Mouse (Mus musculus): ENCODE results near the gene Gm7298. TPM values are rescaled to one million over a fixed set of nuclear protein-coding genes. Genes with fewer than 3 reads are reported as not detected.
"Not testable (repeated sequence)": the region's sequence is repeated elsewhere in the genome, so short reads cannot be mapped to it uniquely, and the experiment has no call there.

The Gm7298 gene
- 0.09 TPM in 1 of 2 replicates, not detected in the other for total RNA-seq (2014; rRNA removed)
- not detected in 2 replicates for polyA plus RNA-seq (2015; fragmentation: Nextera tagmentation; extraction: Ambion mirVana)

DNA sequence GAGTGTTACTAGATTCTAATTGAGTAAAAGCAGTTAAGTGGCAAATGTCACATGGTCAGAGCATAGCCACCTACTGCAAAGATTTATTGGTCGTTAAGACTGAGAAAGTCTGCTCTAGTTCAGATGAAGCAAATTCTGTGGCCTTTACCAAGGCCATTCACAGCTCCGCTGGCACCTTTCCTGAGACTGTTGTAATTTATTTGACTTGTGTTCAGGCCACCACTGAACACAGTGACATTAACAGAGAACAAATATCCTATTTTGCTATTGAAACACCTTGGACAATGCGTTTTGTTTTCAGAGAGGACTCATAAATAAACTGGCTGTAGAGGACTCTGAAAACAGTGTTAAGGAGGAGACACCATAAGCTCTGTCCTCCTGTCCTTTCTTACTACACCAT lies at the start of gene Gm7298:
Gm7298 (plus strand) TSS at position 301 of the 400 bp plus-strand sequence.
- ATAC-seq (ENCODE audit: low FRiP score): no peak
- 82% methylated on average over 3 of the region's 3 CpGs for WGBS
- no peak for TF ChIP-seq CTCF (IDR thresholded peaks at IDR 0.05)
- Histone ChIP-seq H3K9ac (replicated peaks; ENCODE audit: low read length, poor library complexity, severe bottlenecking) (no peak within 1 kb of the TSS), H3K27ac (ENCODE audit: low read depth, low read length) (no peak within 1 kb of the TSS), H3K9me3 (ENCODE audit: low read length) (no peaks in the 10 kb centered on the region), H3K36me3 (ENCODE audit: insufficient read depth, low read length) (no peaks in the 10 kb centered on the region), H3K4me1 (ENCODE audit: insufficient read depth, low read length) (no peaks in the 10 kb centered on the region), H3K27me3 (ENCODE audit: insufficient read depth, low read length) (no peaks in the 10 kb centered on the region), H3K4me2 (ENCODE audit: low read depth, low read length, poor library complexity, severe bottlenecking) (no peak within 1 kb of the TSS), H3K4me3 (ENCODE audit: low read depth, low read length) (no peak within 1 kb of the TSS)
- DNase-seq (ENCODE audit: low spot score): no peak

DNA sequence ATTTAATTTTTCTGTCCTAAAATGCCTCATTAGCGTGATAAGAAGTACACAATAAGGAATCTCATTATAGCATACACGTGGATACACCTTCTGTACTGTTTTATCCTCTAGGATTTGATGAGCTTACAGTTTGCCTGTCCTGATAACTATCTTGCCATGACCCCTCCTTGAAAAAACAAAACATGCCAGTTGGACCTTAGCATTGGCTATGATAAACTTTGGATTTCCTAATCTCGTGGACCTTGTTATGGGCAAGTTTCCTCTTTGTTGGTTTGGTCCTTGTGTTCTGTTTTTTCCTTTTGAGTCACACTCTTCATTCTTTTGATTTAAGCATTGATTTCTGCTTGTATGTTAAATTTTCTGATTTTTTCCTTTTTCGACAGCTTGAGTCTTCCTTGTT lies 95.3 kb downstream of the Gm7298 start:
- Histone ChIP-seq H3K27me3 (ENCODE audit: insufficient read depth, low read length) (no peaks in the 10 kb centered on the region), H3K9me3 (ENCODE audit: low read length) (no peaks in the 10 kb centered on the region), H3K4me3 (ENCODE audit: low read depth, low read length) (no peak overlapping the region), H3K9ac (replicated peaks; ENCODE audit: low read length, poor library complexity, severe bottlenecking) (no peak overlapping the region), H3K27ac (ENCODE audit: low read depth, low read length) (no peak overlapping the region), H3K4me2 (ENCODE audit: low read depth, low read length, poor library complexity, severe bottlenecking) (no peak overlapping the region), H3K4me1 (ENCODE audit: insufficient read depth, low read length) (no peaks in the 10 kb centered on the region), H3K36me3 (ENCODE audit: insufficient read depth, low read length) (no peaks in the 10 kb centered on the region)
- ATAC-seq (ENCODE audit: low FRiP score) (no peak), DNase-seq (ENCODE audit: low spot score) (no peak)
- no peak for TF ChIP-seq CTCF (IDR thresholded peaks at IDR 0.05)
- 77% methylated on average over 4 of the region's 4 CpGs for WGBS

GRCm38 (mm10) chr6:121836361-121836760 lies 103.6 kb downstream of the Gm7298 start:
- 84% methylated on average over 1 of the region's 1 CpGs for WGBS

DNA sequence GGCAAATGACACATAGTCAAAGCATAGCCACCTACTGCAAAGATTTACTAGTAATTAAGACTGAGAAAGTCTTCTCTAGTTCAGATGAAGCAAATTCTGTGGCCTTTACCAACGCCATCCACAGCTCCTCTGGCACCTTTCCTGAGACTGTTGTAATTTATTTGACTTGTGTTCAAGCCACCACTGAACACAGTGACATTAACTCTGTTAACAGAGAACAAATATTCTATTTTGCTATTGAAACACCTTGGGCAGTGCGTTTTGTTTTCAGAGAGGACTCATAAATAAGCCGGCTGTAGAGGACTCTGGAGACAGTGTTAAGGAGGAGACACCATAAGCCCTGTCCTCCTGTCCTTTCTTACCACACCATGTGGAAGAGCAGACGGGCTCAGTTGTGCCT lies 105.5 kb downstream of the Gm7298 start, which contains the start of gene Mug1:
Mug1 (plus strand) TSS at position 271 of the 400 bp plus-strand sequence.
- H3K36me3 ChIP-seq (ENCODE audit: insufficient read depth, low read length); H3K9me3 ChIP-seq (ENCODE audit: low read length); H3K27ac ChIP-seq (ENCODE audit: low read depth, low read length); H3K9ac ChIP-seq (replicated peaks; ENCODE audit: low read length, poor library complexity, severe bottlenecking); H3K4me2 ChIP-seq (ENCODE audit: low read depth, low read length, poor library complexity, severe bottlenecking); H3K27me3 ChIP-seq (ENCODE audit: insufficient read depth, low read length); ATAC-seq (ENCODE audit: low FRiP score); H3K4me3 ChIP-seq (ENCODE audit: low read depth, low read length); DNase-seq (ENCODE audit: low spot score); H3K4me1 ChIP-seq (ENCODE audit: insufficient read depth, low read length): not testable (repeated sequence)
- 78% methylated on average over 4 of the region's 4 CpGs for WGBS

More at GRCm38 (mm10) chr6:121836361-121836760, 103.6 kb downstream of the Gm7298 start:
- no peak for ATAC-seq (ENCODE audit: low FRiP score)
- Histone ChIP-seq H3K27me3 (ENCODE audit: insufficient read depth, low read length) (no peaks in the 10 kb centered on the region), H3K4me2 (ENCODE audit: low read depth, low read length, poor library complexity, severe bottlenecking) (no peak overlapping the region), H3K36me3 (ENCODE audit: insufficient read depth, low read length) (no peaks in the 10 kb centered on the region), H3K9me3 (ENCODE audit: low read length) (no peaks in the 10 kb centered on the region), H3K4me1 (ENCODE audit: insufficient read depth, low read length) (no peaks in the 10 kb centered on the region), H3K9ac (replicated peaks; ENCODE audit: low read length, poor library complexity, severe bottlenecking) (no peak overlapping the region), H3K4me3 (ENCODE audit: low read depth, low read length) (no peak overlapping the region), H3K27ac (ENCODE audit: low read depth, low read length) (no peak overlapping the region)
- no peak for DNase-seq (ENCODE audit: low spot score)
- TF ChIP-seq CTCF (IDR thresholded peaks at IDR 0.05): no peak

Other genes with a start within 250 kb of the Gm7298 start
- 19.0 and 25.0 TPM in 2 replicates for gene A2m, start 97.6 kb upstream of the Gm7298 start, total RNA-seq (2014; rRNA removed)
- gene A2m, start 97.6 kb upstream of the Gm7298 start, polyA plus RNA-seq (2015; fragmentation: Nextera tagmentation; extraction: Ambion mirVana): 15.6 and 19.5 TPM in 2 replicates
- gene Mug1, start 105.6 kb downstream of the Gm7298 start, total RNA-seq (2014; rRNA removed): not detected in 2 replicates
- not detected in 2 replicates for gene Mug1, start 105.6 kb downstream of the Gm7298 start, polyA plus RNA-seq (2015; fragmentation: Nextera tagmentation; extraction: Ambion mirVana)